Mouse (Mus musculus) cerebellum, adult 9-11 months (tissue): ENCODE measurements around the gene Sox4.

ENCODE experiments used
- DNase-seq: peaks from one replicate; pipeline ENCODE4 v3.0.0; 2022

Gene Sox4

GRCm38 (mm10) chr13:28946565-28947135 lies 6.9 kb downstream of the Sox4 start:
- DNase-seq = no peak

- DNase-seq = no peak
Measured at GRCm38 (mm10) chr13:28945681-28946080, 7.8 kb downstream of the Sox4 start.

- no peak for DNase-seq
Measured at GRCm38 (mm10) chr13:28942926-28943325, 10.6 kb downstream of the Sox4 start.

DNA sequence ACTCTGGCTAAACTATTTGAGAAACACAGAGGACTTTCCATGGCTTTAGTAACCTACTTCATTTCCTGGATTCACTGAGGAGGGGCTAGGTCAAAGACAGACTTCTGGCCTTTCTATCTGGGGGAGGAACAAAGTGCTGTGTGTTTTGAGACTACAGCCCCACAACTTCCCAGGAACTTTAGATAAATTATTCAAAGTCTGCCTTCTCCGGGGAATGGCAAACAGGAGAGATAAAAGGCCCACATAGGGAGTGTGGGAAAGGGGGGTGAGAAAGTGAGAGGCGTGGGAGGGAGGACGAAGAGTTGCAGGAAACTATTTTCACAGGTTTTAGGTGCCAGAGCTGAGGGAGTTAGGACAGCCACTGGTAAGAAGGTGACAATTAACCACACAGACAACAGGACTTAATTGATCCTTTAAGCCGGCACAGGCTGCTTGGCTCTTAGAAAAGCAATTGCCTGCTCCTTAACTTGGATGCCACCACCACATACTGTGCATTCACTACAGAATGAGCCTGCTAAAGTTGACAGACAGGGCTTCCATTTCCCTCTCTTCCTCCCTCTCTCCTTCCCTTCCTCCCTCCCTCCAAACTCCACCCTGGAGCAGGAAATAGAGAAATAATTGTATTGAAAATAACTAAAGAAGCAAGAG lies 11.4 kb downstream of the Sox4 start:
- no peak for DNase-seq

- no peak for DNase-seq
Measured at GRCm38 (mm10) chr13:28933375-28933774, 20.1 kb downstream of the Sox4 start.

- no peak for DNase-seq
Measured at GRCm38 (mm10) chr13:28931776-28932175, 21.7 kb downstream of the Sox4 start.

- no peak for DNase-seq
Measured at GRCm38 (mm10) chr13:28931266-28931665, 22.2 kb downstream of the Sox4 start.

DNA sequence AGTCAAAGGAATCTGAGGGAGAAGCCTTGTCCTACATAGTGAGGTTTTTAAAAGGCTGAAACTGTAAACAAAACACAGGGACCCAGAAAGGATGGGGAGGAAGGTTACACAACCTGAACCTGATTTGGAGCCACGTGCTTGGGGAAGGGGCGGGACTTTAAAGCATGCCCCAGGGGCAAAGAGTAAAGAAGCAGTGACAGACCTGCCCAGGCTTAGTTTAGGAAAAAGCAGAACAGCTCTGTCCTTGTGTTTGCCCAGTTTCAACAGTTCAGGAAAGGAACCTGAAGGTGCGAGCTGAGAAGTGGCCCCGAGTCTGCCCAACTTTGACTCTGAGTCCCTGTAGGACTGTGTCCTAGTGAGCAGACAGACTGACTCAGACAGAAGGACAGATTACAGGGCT lies 23.1 kb downstream of the Sox4 start:
- no peak for DNase-seq

DNA sequence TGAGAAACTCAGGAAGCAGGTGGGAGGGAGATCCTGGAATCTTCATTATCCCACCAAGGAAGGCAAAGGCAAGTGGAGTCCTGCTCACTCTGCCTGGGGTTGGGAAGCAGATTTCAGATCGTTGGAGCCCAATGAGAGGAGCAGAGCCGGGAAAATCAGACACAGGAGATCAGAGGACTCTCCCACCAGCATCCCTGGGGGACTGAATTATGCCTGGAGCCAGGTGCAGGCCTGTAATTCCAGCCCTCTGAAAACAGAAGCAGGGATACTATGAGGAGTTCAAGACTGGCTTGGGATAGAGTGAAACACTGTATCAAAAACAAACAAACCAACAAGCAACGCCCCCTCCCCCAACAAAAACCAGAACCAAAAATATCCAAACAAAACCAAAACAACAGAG lies 23.6 kb downstream of the Sox4 start:
- no peak for DNase-seq

GRCm38 (mm10) chr13:28923136-28923535 lies 30.4 kb downstream of the Sox4 start:
- no peak for DNase-seq

- no peak for DNase-seq
Measured at GRCm38 (mm10) chr13:28917379-28918250, 35.9 kb downstream of the Sox4 start.

DNA sequence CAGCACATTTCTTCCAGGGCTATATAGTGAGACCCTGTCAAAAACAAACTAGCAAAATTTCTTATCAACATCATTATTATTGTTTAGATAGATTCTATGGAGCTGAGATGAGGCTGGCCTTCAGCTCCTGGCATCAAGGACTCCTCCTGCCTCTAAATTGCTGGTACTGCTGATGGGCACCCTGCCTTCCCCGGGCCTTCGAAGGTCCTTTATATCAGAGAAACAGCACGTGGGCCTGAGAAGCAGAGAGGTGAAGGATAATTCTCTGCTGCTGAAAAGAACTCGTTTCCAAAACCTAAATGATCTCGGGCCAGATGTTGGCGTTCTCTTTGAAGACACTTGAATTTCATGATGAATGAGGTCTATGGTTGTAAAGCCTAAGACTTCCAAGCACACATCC lies 39.9 kb downstream of the Sox4 start:
- no peak for DNase-seq

DNA sequence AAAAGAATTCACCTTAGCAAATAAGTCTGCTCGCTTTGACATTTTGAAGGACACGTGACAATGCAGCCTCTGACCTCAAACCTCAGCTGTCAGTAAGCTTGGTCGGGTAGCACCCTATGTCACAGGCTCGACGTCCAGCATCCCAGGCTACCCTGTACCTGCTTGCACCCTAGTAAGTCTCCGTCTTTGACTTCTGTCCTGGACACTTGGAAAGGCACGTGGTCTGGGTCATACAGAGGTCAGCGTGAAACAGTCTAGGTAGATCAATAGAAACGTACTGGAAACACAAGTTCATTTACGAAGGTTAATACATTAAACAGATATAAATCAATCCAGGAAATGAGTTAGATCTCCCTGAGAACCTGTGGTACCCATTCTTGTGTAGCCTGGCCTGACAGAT lies 46.5 kb downstream of the Sox4 start:
- no peak for DNase-seq
